Mouse (Mus musculus) E14TG2a.4 (cell line): ENCODE measurements around the gene Vcam1.

Experiments used
- H3K27me3 ChIP-seq: 2 replicates; pipeline ENCODE4 v1.6.1; 2014; ENCODE audit warnings: low read length, control low read depth; ENCODE audit not compliant: insufficient read depth
- H3K36me3 ChIP-seq: 2 replicates; pipeline ENCODE4 v1.6.1; 2014; ENCODE audit warnings: low read length, control low read depth; ENCODE audit not compliant: insufficient read depth
- H3K4me1 ChIP-seq: replicated peaks from 2 replicates; pipeline ENCODE4 v1.6.1; 2014; ENCODE audit warnings: low read depth, low read length, control low read depth
- H3K4me3 ChIP-seq: replicated peaks from 2 replicates; pipeline ENCODE4 v1.5.1; 2014; ENCODE audit warnings: mild to moderate bottlenecking, low read length
- H3K9me3 ChIP-seq: 2 replicates; pipeline ENCODE4 v1.6.1; 2014; ENCODE audit warnings: low read length, control low read depth
- CTCF ChIP-seq: conservative IDR thresholded peaks from 2 replicates; pipeline ENCODE4 v1.5.1; 2014; ENCODE audit warnings: low read length
- NANOG ChIP-seq: IDR thresholded peaks from 2 replicates; pipeline ENCODE4 v1.6.1; 2014; ENCODE audit warnings: borderline replicate concordance, low read length, mixed read lengths
- POU5F1 ChIP-seq: IDR thresholded peaks from 2 replicates; pipeline ENCODE4 v1.6.1; 2014; ENCODE audit warnings: low read length, borderline replicate concordance

Gene Vcam1

DNA sequence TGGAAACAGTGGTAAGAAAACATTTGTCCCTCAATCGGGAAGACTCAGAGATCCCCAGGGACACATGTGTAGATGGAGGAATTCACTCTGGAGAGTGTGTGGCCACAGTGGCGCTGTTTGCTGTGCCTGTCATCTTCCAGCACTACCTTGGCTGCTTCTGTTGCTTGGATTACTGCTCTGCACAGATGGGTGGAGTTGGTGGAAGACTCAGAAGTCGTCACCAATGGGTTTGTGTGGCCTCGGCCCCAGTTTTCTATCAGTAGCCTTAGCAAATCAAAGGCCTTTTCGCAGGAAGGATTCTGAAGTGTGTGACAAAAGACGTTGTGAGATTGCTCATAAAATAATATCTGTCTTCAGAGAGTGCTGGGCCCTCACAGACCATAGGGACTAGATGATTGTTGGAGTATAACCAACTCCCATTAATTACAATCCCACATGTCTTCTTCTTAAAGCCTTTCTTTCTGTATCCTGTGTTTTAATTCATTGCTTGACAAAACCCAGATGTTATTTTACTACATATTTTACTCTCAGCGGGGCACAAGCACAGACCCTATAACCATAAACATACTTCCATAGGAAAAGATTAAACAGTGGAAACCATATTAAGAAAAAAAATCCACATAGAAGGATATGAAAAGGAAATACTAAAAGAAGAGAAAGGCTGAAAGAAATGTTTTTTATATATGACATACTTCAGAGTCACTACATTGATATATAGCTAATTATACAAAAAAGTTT lies 48.4 kb downstream of the Vcam1 start:
- H3K36me3 ChIP-seq: no peaks in the 10 kb centered on the region
- H3K4me3 ChIP-seq: no peak overlapping the region
- no peaks in the 10 kb centered on the region for H3K9me3 ChIP-seq
- TF ChIP-seq NANOG (no peak), CTCF (no peak), POU5F1 (no peak)
- H3K27me3 ChIP-seq: no peaks in the 10 kb centered on the region
- H3K4me1 ChIP-seq: no peaks in the 10 kb centered on the region

DNA sequence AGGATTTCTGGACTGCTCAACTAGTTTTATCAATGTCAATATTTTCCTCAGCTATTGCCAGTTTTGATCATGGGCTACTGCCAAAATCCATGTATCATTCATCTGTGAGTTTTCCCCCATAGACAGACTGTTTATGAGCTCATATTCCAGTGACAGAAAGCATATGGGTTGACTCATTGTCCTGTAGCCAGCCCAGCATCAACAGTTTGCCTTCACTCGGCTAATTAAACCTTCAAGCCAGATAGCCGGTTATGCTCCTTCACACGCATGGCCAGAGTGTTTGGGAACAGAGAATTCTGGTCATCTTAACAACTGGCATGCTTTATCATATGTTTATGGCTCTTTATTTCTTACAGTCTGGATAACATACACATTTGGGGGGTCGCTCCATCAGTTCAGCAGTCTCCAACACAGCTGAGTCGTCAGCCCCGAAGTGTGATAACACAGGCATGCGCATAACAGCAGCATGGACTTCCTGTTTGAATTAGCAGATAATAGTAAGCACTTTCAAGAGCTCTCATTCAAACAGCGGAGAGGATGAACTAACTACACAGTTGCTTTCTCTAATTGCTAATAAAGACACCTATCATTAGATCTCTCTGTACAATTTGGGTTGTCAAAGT lies 49.2 kb downstream of the Vcam1 start:
- Histone ChIP-seq H3K4me1 (no peaks in the 10 kb centered on the region), H3K36me3 (no peaks in the 10 kb centered on the region), H3K27me3 (no peaks in the 10 kb centered on the region), H3K4me3 (no peak overlapping the region), H3K9me3 (no peaks in the 10 kb centered on the region)
- no peak for TF ChIP-seq NANOG
- no peak for TF ChIP-seq POU5F1
- TF ChIP-seq CTCF: no peak

DNA sequence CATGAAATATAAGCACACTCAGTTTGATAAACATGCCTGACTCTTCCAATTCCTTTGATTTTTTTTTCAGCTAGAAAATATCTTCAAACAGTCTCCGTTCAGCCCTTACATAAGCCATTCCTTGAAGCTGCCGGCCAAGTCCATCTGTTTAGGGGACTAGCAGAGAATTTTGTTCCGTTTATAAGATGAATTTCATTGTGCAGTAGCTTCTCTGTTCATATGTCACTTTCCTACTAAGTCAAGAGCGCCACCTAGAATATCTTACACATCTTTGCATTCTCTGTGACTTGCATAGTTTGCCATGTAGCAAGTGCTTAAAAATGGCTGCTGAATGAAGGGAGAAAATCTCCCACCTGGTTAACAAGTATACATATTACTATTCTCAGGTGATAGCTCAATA lies 51.0 kb downstream of the Vcam1 start:
- TF ChIP-seq NANOG: no peak
- TF ChIP-seq CTCF: no peak
- TF ChIP-seq POU5F1: no peak
- no peaks in the 10 kb centered on the region for H3K9me3 ChIP-seq
- H3K27me3 ChIP-seq: no peaks in the 10 kb centered on the region
- H3K36me3 ChIP-seq: no peaks in the 10 kb centered on the region
- H3K4me1 ChIP-seq: no peaks in the 10 kb centered on the region
- H3K4me3 ChIP-seq: no peak overlapping the region

DNA sequence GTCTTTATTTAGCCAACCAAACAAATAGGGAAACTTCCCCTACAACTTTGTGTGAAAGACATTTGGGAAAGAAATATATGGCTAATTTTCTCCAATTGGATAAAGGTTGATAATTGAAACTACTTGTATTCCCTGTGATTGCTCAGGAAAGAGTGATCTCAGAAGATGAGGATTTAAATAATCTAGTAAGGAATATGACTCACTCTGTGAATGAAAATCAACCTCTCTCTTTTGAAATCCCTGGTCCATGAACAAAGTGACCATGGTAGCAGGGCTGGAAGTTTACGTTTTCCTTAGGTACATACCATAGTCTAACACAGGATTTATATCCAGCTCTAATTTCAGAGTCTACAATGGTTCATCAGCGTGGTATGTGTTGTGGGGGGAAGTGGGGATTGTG lies 52.7 kb downstream of the Vcam1 start:
- no peaks in the 10 kb centered on the region for H3K36me3 ChIP-seq
- TF ChIP-seq NANOG: no peak
- no peak for TF ChIP-seq POU5F1
- no peak for TF ChIP-seq CTCF
- H3K9me3 ChIP-seq: no peaks in the 10 kb centered on the region
- H3K4me1 ChIP-seq: no peaks in the 10 kb centered on the region
- H3K27me3 ChIP-seq: no peaks in the 10 kb centered on the region
- H3K4me3 ChIP-seq: no peak overlapping the region

DNA sequence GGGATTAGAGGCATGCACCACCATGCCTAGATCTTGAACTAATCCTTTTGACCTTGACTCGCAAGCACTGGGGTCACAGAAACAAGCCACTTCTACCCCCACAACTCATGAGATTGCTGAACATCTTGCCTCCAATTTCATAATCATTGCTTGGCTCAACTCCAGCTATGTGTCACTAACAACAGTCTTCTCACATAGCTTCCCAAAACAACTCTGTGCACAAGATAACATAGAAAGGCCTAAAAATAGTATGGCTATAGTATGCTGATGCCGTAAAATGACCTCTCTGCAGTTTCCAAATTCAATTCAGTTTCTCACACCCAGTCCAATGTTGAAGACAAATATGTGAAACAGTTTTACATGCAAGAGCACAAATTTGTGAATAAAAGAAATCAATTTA lies 56.9 kb downstream of the Vcam1 start:
- Histone ChIP-seq H3K36me3 (no peaks in the 10 kb centered on the region), H3K4me3 (no peak overlapping the region), H3K9me3 (no peaks in the 10 kb centered on the region), H3K27me3 (no peaks in the 10 kb centered on the region), H3K4me1 (no peaks in the 10 kb centered on the region)
- TF ChIP-seq CTCF (no peak), POU5F1 (no peak), NANOG (no peak)

DNA sequence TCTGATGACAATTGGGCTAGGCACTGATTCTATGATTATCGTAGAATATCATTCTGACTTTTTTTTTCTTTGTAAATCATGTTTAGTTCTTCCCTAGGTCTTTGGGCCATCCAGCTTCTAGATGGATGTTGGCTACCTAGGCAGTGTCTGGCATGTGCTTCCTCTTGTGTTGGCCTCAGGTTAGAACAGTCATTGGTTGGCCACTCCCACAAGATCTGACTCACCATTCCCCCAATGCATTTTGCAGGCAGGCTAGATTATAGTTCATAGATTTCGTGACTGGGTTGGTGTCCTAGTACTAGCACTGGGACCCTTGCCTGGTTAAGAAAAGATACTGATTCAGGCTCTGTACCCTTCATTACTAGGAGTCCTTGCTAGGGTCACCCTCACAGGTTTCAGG lies 67.3 kb downstream of the Vcam1 start:
- Histone ChIP-seq H3K4me3 (no peak overlapping the region), H3K27me3 (no peaks in the 10 kb centered on the region), H3K4me1 (no peaks in the 10 kb centered on the region), H3K9me3 (no peaks in the 10 kb centered on the region), H3K36me3 (no peaks in the 10 kb centered on the region)
- TF ChIP-seq NANOG (no peak), CTCF (no peak), POU5F1 (no peak)

DNA sequence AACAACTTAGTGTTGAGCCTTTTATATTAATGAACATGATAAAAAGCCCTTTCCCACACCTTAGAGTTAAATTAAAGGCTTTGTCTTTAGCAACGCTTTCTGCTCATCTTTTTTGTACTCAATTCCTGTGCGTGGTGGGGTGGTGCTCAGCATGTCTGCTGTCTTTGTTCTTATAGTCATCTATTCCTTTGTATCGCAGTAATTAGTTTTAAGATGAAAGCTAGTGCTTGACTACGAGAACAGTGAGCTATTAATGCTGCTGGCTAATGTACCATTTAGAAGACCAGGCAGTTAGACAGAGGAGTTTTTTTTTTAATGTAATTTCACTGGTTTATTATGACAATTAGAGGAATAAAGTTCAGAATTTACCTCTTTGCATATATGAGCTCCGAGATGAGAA lies 69.2 kb downstream of the Vcam1 start:
- no peaks in the 10 kb centered on the region for H3K36me3 ChIP-seq
- no peak for TF ChIP-seq NANOG
- no peak for TF ChIP-seq CTCF
- no peak for TF ChIP-seq POU5F1
- no peaks in the 10 kb centered on the region for H3K9me3 ChIP-seq
- H3K4me1 ChIP-seq: no peaks in the 10 kb centered on the region
- no peaks in the 10 kb centered on the region for H3K27me3 ChIP-seq
- no peak overlapping the region for H3K4me3 ChIP-seq
